Mouse (Mus musculus) CH12.LX (cell line): ENCODE data around the gene Zfp575. TPM values are rescaled to one million over a fixed set of nuclear protein-coding genes. Genes with fewer than 3 reads are reported as not detected.

Source experiments
- DNase-seq: peaks from one replicate; pipeline ENCODE4 v3.0.0-alpha.2; 2013; ENCODE audit errors: extremely low read depth
- H3K27ac ChIP-seq: 2 replicates; pipeline ENCODE4 v1.5.1; 2012; ENCODE audit warnings: low read depth, mild to moderate bottlenecking, control low read depth, moderate library complexity; ENCODE audit not compliant: insufficient read depth
- H3K27me3 ChIP-seq: replicated peaks from 2 replicates; pipeline ENCODE3; 2012; ENCODE audit warnings: inconsistent platforms
- H3K36me3 ChIP-seq, 2 experiments: replicated peaks in 1 of 2; 2 replicates each; pipeline versions ENCODE3 to v1.6.1; 2012; ENCODE audit warnings: inconsistent platforms in 1 of 2, low read length in 1 of 2, mild to moderate bottlenecking in 1 of 2, mixed read lengths in 1 of 2, moderate library complexity in 1 of 2; ENCODE audit not compliant: control insufficient read depth in 1 of 2, insufficient read depth in 1 of 2
- H3K4me1 ChIP-seq, 2 experiments: 2 replicates each; pipeline ENCODE4 v1.6.1; 2012; ENCODE audit warnings: inconsistent platforms in 1 of 2, moderate library complexity in 1 of 2; ENCODE audit not compliant: insufficient read depth in 2 of 2, control insufficient read depth in 1 of 2
- H3K4me2 ChIP-seq: 2 replicates; pipeline ENCODE4 v1.6.1; 2012; ENCODE audit warnings: low read depth, mild to moderate bottlenecking, control low read depth; ENCODE audit not compliant: poor library complexity, insufficient read depth, severe bottlenecking
- H3K4me3 ChIP-seq, 3 experiments: fragments of 150-350 bp in 1 of 3; sonication (generic) in 1 of 3; replicated peaks in 1 of 3; 2 replicates each; pipeline versions ENCODE3 to v1.5.1; 2011 to 2012; ENCODE audit warnings: low read depth in 2 of 3, low read length in 2 of 3, mild to moderate bottlenecking in 2 of 3, moderate library complexity in 2 of 3, control low read depth in 1 of 3, improper control_type of control experiment in 1 of 3, inconsistent platforms in 1 of 3, mixed read lengths in 1 of 3; ENCODE audit not compliant: poor library complexity in 1 of 3
- H3K79me2 ChIP-seq: replicated peaks from 2 replicates; pipeline ENCODE4 v1.6.1; 2012; ENCODE audit warnings: mild to moderate bottlenecking, moderate library complexity; ENCODE audit not compliant: control insufficient read depth, poor library complexity, insufficient read depth, severe bottlenecking; ENCODE audit errors: extremely low read depth
- H3K9ac ChIP-seq: 2 replicates; pipeline ENCODE4 v1.6.1; 2012; ENCODE audit warnings: low read depth, mild to moderate bottlenecking, control low read depth, moderate library complexity; ENCODE audit not compliant: insufficient read depth
- H3K9me3 ChIP-seq: replicated peaks from 2 replicates; pipeline ENCODE3; 2012; ENCODE audit warnings: low read length, inconsistent platforms, mixed read lengths
- CHD2 ChIP-seq: IDR thresholded peaks from 2 replicates; pipeline ENCODE4 v1.6.1; 2011; ENCODE audit warnings: low read length, improper control_type of control experiment
- GABPA ChIP-seq: IDR thresholded peaks from 2 replicates; pipeline ENCODE4 v1.6.1; 2012; ENCODE audit warnings: low read depth, low read length, improper control_type of control experiment, inconsistent platforms; ENCODE audit not compliant: insufficient replicate concordance
- IRF4 ChIP-seq: IDR thresholded peaks from 2 replicates; pipeline ENCODE4 v1.6.1; 2014; ENCODE audit warnings: low read depth, mild to moderate bottlenecking, inconsistent platforms, low read length, improper control_type of control experiment
- JUN ChIP-seq: IDR thresholded peaks from 2 replicates; pipeline ENCODE4 v1.6.1; 2011; ENCODE audit warnings: low read depth, mild to moderate bottlenecking, low read length, improper control_type of control experiment, moderate library complexity; ENCODE audit not compliant: insufficient read depth
- MAX ChIP-seq: IDR thresholded peaks from 2 replicates; pipeline ENCODE4 v1.6.1; 2011; ENCODE audit warnings: low read length, improper control_type of control experiment
- MAZ ChIP-seq: IDR thresholded peaks from 2 replicates; pipeline ENCODE4 v1.6.1; 2012; ENCODE audit warnings: low read depth, mild to moderate bottlenecking, inconsistent platforms, low read length, improper control_type of control experiment, moderate library complexity
- MEF2A ChIP-seq: IDR thresholded peaks from 2 replicates; pipeline ENCODE4 v1.6.1; 2014; ENCODE audit warnings: low read depth, mild to moderate bottlenecking, inconsistent platforms, low read length, improper control_type of control experiment, borderline replicate concordance
- NRF1 ChIP-seq: IDR thresholded peaks from 2 replicates; pipeline ENCODE4 v1.6.1; 2014; ENCODE audit warnings: low read depth, mild to moderate bottlenecking, inconsistent platforms, low read length, improper control_type of control experiment, moderate library complexity
- RAD21 ChIP-seq: IDR thresholded peaks from 2 replicates; pipeline ENCODE4 v1.6.1; 2011; ENCODE audit warnings: low read depth, mild to moderate bottlenecking, low read length, improper control_type of control experiment, moderate library complexity
- RCOR1 ChIP-seq: conservative IDR thresholded peaks from 2 replicates; pipeline ENCODE4 v1.6.1; 2012; ENCODE audit warnings: low read depth, mild to moderate bottlenecking, inconsistent platforms, low read length, improper control_type of control experiment
- SIN3A ChIP-seq: IDR thresholded peaks from 2 replicates; pipeline ENCODE4 v1.6.1; 2012; ENCODE audit warnings: low read length, improper control_type of control experiment, inconsistent platforms
- TCF12 ChIP-seq: IDR thresholded peaks from 2 replicates; pipeline ENCODE4 v1.6.1; 2014; ENCODE audit warnings: low read depth, mild to moderate bottlenecking, inconsistent platforms, low read length, improper control_type of control experiment
- USF1 ChIP-seq: IDR thresholded peaks from 2 replicates; pipeline ENCODE4 v1.6.1; 2014; ENCODE audit warnings: low read depth, mild to moderate bottlenecking, inconsistent platforms, low read length, improper control_type of control experiment
- ZMIZ1 ChIP-seq: IDR thresholded peaks from 2 replicates; pipeline ENCODE4 v1.6.1; 2012; ENCODE audit warnings: low read depth, mild to moderate bottlenecking, inconsistent platforms, low read length, improper control_type of control experiment
- ZNF384 ChIP-seq: IDR thresholded peaks from 2 replicates; pipeline ENCODE4 v1.6.1; 2012; ENCODE audit warnings: low read depth, low read length, improper control_type of control experiment, inconsistent platforms
- dilution Hi-C: fragments of 300-500 bp; cut with MboI; formaldehyde crosslinking; loops from 2 replicates; pipeline ENCODE4 v1.14.3; 2020; ENCODE audit warnings: low sequenced_read_pairs; ENCODE audit not compliant: extremely low pct_unique_long_range_greater_than_20kb, extremely low pct_ligation_motif_present
- in situ Hi-C: fragments of 300-500 bp; cut with MboI; formaldehyde crosslinking; loops from 3 replicates; pipeline ENCODE4 v1.14.3; 2019; ENCODE audit warnings: low sequenced_read_pairs, low pct_ligation_motif_present, low pct_unique_long_range_greater_than_20kb, mixed read lengths
- polyA plus RNA-seq: library from polyadenylated mRNA; unstranded; fragments of >175 nt; gene quantifications from 2 replicates; pipeline ENCODE4 v1.2.1, GENCODE M21; 2012; ENCODE audit warnings: low read depth; ENCODE audit not compliant: insufficient read length
- total RNA-seq, 2 experiments: library from RNA; depleted of rRNA; stranded (reverse); fragments of 300-350 nt in 1 of 2; fragments of >200 nt in 1 of 2; gene quantifications; 2 replicates each; pipeline ENCODE4 v1.2.3; 2012 to 2014

Zfp575 gene
- total and polyA plus RNA-seq, 3 experiments: 0.09 to 0.81 (median 0.14) TPM

GRCm38 (mm10) chr7:24588336-24588735 lies 895 bp upstream of the Zfp575 start:
- Histone ChIP-seq H3K27me3 (no peaks in the 10 kb centered on the region), H3K9ac (no peak overlapping the region), H3K36me3 (no peaks in the 10 kb centered on the region), H3K9me3 (peaks cover 15% of the 10 kb centered on the region), H3K4me1 (peaks cover 6 to 21% of the 10 kb centered on the region in 2 experiments), H3K4me2 (no peak overlapping the region), H3K79me2 (no peaks in the 10 kb centered on the region), H3K4me3 (no peak overlapping the region), H3K27ac (no peak overlapping the region)
- in situ Hi-C loops (no loop called here), dilution Hi-C loops (no loop called here)
- no peak for TF ChIP-seq MAZ
- no peak for DNase-seq

GRCm38 (mm10) chr7:24586828-24587227 lies 613 bp downstream of the Zfp575 start:
- no peak overlapping the region for H3K9ac ChIP-seq
- in situ Hi-C loops: no loop called here
- H3K79me2 ChIP-seq: no peaks in the 10 kb centered on the region
- no peaks in the 10 kb centered on the region for H3K27me3 ChIP-seq
- no peak overlapping the region for H3K4me3 ChIP-seq
- no peaks in the 10 kb centered on the region for H3K36me3 ChIP-seq
- H3K27ac ChIP-seq: no peak overlapping the region
- peaks cover 15% of the 10 kb centered on the region for H3K9me3 ChIP-seq
- DNase-seq: no peak
- H3K4me1 ChIP-seq: peaks cover 3 to 10% of the 10 kb centered on the region in 2 experiments
- H3K4me2 ChIP-seq: no peak overlapping the region
- dilution Hi-C loops: no loop called here
- TF ChIP-seq USF1: no peak
- no peak for TF ChIP-seq RCOR1
- no peak for TF ChIP-seq ZMIZ1
- TF ChIP-seq RAD21: no peak
- no peak for TF ChIP-seq NRF1
- no peak for TF ChIP-seq TCF12
- TF ChIP-seq MAX: no peak
- TF ChIP-seq SIN3A: no peak
- TF ChIP-seq IRF4: no peak
- TF ChIP-seq GABPA: no peak
- no peak for TF ChIP-seq CHD2

GRCm38 (mm10) chr7:24585995-24586394 lies 1.4 kb downstream of the Zfp575 start:
- Histone ChIP-seq H3K4me1 (peaks cover 3 to 10% of the 10 kb centered on the region in 2 experiments), H3K36me3 (no peaks in the 10 kb centered on the region), H3K27ac (no peak overlapping the region), H3K9ac (no peak overlapping the region), H3K79me2 (no peaks in the 10 kb centered on the region), H3K4me2 (no peak overlapping the region), H3K27me3 (no peaks in the 10 kb centered on the region), H3K9me3 (peaks cover 15% of the 10 kb centered on the region), H3K4me3 (no peak overlapping the region)
- no peak for DNase-seq
- TF ChIP-seq ZMIZ1 (no peak), GABPA (no peak), JUN (no peak), ZNF384 (no peak), MEF2A (no peak)
- dilution Hi-C loops (no loop called here), in situ Hi-C loops (no loop called here)
